Mouse (Mus musculus) urinary bladder, adult 18-20 months (tissue): Measurements from ENCODE around the gene Ptp4a2.
A peak's percentile ranks its signal among the peaks of the same experiment; 100 is the strongest.

Experiments
- DNase-seq, 2 experiments: peaks; one replicate each; pipeline ENCODE4 v3.0.0; 2022; ENCODE audit warnings: low spot score in 2 of 2, mixed read lengths in 2 of 2

Ptp4a2 gene

DNA sequence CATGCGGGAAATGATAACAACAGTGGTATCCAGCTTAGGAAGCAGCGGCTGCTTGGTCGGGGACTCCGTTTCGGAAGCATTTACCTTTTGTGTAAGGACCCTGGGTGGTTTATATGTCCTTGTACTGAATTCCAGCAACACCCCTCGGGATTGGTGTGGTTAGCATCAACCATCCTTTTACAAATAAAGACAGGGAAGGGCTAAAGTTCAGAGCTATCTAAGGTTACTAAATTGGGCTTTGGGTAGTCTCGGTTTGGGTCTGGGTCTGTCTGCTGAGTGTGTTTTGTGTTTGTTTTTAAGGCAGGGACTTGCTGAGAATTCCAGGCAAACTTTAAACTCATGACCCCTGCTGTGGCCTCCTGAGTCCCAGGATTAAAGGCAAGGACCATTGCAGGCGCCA lies 15.2 kb upstream of the Ptp4a2 start:
- DNase-seq, result no peak

DNA sequence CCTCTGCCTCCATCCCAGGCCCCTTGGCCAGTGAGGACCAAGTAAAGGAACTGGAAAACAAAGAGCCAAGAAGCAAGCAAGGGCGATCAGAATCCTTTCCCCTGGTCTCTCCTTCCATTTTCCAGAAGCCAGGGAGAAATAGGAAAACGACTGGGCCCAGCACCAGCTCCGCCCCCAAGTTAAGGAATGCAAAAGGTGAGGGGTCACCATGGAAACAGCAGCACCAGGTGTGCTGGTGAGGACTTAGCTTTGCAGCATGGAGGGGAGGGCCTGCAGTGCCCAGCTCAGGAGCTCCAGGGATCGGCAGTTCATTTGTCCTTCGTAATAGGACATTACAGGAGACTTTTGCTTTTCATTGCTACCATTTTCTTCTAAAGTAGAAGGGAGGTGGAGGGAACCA lies 13.0 kb upstream of the Ptp4a2 start:
- DNase-seq, result no peak

DNA sequence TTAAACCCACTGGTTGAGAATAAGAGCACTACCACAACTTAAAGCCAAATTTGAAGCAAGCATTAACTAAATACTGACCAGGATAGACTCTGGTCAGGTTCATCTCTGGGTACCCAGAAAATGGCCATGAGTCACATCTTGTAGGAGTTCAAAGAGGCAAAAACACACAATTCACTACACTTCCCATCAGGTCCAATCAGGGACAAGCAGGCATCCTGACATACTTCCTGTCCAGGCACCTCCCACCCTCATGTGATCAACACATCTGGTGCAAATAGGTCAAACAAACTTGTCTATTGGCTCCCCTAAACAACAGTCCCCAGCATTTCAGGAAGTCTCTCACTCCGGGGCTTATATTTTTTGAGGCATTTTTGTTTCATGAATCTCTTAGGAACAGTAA lies 7.7 kb upstream of the Ptp4a2 start:
- DNase-seq, result no peak

DNA sequence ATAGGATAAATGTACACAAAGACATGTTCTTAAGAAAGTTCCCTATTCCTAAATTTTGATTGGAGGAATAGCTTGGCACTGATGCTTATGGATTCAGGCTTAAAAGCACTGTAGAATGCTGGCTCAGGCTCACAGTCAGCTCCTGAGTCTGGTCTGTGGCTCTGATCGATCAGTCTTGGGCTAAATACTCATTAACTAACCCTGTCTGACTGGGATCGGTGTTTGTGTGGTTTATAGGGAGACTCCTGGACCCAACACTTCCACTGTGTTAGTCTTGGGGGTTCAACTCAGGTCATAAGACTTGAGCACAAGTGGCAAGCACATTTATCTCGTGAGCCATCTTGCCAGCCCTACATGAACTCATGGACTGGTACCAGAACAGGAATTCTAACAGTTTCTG lies 6.0 kb upstream of the Ptp4a2 start:
- no peak for DNase-seq

DNA sequence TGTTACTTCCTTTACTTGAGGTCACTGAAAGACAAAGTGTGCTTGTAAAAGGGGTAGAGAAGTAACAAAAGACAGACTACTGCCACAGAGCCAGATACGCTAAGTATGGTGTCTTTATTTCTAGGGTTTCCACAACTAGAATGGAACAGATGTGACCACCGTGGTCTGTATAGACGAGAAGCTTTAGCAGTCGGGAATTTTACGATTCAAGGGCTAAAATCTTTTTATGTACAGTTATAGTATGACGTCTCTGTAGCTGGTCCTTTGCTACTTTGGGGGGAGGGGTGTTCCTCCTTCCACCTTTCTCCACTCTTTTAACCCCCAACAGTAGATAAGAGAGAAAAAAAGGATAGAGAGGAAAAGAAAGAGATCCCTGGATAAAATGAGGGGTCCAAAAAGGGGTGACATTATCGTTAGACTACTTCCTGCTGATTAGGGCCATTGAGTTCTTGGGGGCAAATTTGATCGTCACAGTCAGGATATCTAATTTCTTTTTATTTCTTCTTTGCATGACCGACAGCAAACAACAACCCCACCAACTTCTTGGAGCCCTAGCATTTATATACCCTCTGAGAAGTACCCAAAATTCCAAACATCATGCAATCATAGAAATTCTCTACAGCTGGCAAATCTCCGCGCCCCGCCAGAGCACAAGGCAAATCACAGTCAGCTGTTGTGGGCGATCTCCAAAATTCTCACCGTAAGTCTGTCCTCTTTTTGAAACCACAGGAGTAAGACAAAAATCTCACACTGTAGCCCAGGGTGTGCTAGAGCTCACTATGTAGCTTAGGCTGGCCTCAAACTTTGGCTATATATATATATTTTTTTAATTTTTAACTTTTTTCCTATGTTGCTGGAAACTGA lies 818 bp downstream of the Ptp4a2 start:
- DNase-seq, result no peak

DNA sequence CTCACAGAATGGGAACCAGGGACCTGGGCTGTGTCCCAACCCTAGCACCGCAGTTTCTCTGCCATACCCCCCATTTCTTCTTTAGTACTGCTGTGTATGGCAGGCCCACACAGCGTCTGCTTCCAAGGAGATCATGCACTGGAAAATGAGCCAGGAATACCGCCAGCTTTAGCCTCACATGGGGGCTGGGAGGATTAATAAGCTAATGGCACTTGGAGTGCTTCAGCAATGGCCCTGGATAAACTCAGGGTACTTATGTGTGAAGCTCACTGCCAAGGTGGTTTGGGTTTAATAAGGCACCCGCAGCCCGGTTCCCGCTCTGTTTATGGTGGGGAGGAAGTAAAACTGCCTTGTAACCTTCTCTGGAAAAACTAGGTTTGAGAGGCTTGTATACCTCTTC lies 6.6 kb downstream of the Ptp4a2 start:
- DNase-seq, result no peak

DNA sequence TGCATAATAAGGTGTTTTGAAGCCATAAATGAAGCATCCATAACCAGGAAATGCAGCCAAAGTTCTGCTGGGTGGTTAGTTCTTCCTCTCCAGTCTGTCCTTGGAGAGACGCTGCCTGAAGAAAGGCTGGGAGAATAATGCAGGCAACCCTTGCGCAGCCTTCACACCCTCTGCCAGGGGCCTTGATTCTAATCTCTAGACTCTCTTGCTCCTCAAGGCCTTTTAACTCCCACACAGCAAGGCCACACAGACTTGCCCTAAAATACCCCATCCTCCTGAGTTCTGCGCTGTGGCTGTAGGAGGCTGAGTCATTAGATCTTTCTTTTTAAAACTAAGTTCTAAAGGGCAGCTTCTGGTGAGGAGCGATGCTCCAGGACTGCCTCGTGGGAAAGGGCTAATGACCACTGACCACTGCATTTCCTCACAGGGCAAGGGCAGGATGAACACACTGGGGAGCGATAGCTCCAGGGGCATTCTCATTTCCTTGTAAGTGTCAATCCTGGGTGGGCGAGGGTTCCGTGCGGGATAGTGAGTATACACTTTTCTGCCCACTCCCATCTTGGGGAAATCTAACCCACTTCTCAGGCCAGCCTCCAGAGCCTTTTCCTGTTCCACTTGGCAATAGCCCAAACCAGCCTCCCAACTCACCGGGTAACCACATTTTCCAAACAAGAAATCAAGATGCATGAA lies 7.6 kb downstream of the Ptp4a2 start:
- DNase-seq, result no peak

DNA sequence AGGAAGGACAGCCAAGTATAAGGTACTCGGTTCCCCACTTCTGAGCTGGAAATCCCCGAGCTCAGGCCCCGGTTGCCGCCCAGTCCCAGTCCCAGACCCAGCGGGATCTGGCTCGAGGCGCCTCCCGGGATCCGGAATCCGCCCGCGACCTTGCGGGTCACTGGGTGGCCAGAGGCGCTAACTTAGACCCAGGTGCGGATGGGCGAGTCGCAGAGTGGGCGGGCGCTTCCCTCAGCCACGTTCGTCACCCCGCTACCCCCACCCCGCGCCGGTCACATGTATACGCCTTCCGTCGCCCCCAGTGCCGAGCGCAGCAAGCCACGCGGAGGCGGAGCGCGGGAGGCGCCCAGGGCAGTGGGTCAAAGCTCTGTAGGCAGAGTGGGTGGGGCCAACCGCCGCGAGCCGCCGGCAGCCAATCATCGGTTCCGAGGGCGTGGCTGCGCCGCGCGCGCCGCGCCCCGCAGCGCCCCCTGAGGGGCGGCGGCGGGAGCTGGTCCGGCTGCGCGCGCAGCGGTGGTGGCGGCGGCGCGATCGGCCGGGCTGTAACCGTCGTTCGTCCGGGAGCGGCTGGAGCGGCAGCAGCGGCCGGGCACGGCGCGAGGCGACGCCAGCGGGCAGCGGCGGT lies 8.8 kb downstream of the Ptp4a2 start:
- DNase-seq, result peak; percentile 91 to 97

DNA sequence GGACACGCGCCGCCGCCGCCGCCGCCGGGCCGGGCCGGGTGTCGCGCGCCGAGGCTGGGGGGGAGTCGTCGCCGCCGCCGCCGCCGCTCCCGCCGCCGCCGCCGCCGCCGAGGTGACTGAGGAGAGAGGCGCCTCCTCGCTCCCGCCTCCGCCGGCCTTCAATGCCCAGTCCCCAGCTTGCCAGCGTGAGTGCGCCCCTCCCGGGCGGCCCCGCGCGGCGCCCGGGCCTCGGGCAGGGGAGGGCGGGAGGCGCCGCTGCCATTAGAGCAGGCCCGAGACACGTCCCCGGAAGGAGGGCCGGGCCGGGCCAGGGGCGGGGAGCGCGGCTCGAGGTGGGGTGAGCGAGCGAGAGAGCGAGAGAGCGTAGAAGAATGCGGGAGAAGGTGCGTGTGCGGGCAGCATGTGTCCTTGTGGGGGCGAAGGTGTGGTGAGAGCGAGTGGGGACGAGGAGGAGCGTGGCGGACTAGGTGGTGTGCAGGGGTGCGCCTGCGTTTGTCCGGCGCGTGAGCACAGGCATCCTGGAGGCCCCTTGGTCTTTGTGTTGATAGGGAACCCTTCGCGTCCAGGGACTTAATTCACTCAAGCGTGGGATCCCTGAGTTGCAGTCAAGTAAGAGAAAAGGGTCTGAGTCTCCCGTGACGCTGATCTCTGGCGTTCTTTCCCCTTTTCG lies 9.5 kb downstream of the Ptp4a2 start:
- DNase-seq, result peak; percentile 71 to 80

DNA sequence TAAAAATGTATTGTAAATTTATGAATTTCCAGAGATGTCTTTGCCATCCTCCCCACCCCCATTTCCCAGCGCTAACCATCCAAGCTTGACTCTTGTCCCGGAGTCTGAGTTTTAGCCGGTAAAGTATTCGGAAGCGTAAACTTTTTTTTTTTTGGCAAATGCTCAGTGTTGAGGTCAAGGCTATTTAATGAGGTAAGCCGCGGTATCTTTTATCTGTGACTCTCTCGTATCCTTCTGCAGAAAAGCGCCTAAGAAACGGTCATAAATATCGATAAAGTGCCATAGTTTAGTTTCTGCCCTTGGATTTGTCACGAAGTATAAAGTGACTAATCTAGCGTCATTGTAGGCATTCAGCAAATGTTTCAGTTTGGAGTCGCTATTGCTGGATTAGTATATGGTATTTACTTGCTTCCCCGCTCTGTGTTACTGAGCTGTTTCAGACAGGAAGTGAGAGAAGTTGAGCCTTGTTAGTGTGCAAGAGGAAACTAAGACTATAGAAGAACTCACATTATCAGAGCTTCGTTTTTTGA lies 10.1 kb downstream of the Ptp4a2 start:
- DNase-seq, result no peak

DNA sequence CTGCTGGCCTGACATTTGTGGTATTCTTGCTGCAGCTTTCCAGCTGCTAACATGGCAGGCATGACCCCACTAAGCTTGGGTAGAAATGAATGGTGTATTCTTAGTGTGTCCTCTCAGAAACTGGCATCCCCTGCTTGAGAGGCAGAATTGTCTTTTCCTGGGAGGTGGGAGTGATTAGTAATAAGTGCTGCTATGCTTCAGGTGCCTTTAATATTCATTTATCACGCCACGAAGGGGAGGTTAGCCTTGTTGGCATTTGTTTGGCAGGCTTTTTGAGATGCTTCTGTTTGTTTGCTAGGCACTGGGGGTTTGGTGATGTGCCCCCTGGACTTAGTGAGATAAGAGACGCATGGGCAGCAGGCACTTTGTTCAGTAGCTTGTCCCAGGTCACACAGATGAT lies 11.3 kb downstream of the Ptp4a2 start:
- DNase-seq, result no peak

DNA sequence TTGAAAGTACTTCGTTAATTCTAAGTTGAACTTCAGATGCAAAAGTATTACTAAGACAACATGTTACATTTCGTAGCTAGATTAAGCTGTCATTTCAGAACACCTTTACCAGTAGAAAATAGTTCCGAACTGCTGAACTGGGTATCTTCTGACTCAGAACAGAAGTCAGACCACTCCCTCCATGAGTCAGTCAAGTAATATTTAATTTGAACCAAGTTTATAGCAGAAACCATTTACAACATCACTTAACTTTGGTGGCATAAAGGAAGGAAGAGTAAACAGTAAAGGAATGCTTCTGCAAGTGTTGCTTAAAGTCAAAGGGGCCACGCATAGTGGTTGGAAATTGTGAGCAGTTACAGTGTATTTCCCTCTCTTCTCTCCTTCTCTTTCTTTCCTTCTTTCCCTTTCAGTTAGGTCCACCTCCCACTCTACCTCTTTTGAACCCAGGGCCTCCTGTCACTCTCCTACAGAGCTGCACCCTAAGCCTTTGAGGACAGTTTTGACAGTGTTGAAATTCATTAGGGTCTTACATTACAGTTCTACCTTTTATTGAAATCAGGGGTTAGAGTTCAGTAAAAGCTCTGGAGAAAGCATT lies 12.3 kb downstream of the Ptp4a2 start:
- no peak for DNase-seq

DNA sequence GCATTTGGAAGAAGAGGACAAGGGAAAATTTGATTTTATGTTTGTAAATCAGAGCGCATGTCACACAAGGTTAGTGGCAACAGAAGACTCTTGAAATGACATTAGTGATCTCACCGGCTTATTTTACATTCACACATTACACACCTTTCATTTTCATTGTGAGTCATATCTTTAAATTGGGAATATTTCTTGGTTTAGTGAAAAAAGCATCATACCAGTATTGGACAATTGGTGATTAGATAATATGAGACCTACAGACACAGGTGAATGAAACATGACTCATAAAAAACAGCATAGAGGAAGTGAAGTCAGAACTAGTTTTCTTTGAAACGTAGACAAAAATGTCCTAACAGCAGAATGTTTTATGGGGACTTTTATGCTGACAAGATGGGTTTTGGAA lies 16.6 kb downstream of the Ptp4a2 start:
- DNase-seq, result no peak

DNA sequence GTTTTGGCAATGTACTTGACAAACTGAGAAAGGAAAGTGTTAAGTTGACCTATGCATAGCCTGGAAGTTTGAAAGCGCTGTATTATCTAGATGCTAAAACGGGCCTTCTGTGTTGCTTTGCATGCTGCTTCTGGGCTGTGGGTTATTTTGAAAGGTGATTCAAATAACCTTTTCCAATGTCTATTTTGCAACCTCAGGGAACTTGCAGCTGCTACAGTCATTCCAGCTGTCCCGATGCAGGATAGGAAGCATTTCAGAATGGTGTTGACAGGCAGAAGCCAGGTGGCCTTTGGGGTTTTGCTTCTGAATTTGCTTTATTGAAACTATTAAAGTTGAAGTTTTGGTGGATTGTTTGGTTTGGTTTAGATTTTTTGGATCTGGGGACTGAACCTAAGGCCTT lies 17.1 kb downstream of the Ptp4a2 start:
- DNase-seq, result no peak

DNA sequence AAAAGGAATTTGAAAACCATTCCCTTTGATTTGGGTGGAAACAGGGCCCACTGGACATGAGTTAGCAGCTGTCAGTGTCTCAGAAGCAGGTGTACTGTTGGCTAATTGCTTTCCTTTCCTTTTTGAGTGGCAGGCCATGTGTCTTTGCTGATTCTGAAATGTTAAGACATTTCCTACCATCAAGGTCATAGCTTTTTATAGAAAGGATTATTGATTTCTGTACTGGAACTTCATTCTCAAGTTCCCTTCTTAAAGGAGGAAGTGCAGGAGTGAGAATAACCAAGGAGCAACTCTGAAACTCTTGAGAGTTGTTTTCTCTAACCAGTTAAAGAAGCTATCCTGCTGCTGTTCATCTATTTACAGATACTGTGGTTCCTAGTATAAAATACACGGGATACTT lies 18.8 kb downstream of the Ptp4a2 start:
- DNase-seq, result no peak

DNA sequence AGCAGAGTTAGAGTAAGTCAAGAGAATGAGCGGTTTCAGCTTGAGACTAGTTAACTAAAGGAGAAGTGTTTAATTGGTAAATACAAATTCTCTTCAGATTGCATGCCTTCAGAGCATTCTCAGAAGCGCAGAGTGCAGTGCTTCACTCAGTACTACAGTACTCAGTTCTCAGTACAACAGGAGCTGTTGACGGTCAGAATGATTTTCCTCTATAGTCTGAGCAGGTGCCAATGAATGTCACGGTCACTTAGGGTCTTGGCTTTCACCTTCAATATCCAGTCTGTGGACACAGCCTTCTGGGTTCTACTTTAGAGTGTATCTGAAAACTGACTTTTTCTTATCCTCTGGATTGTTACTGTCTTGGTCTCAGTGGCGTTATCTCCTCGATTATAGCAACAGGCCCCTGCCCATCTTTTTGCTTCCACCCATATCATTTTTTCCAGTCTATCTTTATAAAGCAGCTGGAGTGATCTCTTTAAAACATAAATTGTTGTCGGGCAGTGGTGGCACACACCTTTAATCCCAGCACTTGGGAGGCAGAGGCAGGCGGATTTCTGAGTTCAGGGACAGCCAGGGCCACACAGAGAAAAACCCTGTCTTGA lies 19.4 kb downstream of the Ptp4a2 start:
- no peak for DNase-seq

DNA sequence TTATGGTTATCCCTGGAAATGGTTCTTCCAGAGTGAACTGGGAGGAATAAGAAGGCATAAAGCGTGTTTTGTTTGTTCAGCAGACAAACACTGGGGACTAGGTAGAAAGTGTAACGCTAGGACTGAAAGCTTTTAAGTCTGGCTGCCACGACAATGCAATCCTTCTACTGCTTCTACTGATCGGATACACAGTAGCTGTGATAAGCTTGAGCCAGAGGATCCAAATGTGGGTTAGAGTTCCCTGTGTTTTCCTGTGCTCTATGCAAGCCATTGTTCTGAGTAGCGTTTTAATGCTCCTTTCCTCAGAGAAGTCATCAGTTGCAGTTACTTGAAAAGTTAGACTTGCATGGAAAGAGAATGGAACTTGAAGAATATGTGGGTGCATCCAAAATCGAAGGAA lies 23.6 kb downstream of the Ptp4a2 start:
- no peak for DNase-seq

DNA sequence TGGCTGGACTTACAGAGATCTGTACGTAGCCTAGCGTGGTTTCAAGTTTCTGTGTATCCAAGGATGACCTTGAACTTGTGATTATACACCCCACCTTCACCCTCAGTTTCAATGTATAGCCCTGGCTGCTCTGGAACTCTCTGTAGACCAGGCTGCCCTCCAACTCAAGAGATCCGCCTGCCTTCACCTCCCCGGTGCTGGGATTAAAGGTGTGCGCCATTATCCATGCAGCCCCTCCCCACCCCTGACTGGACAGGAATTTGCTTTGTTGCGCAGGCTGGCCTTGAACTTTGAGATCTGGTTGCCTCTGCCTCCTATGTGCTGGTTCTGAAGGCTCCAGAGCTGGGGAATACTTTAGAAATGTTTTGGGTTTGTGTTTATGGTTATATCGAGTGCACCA lies 24.3 kb downstream of the Ptp4a2 start:
- DNase-seq, result no peak

DNA sequence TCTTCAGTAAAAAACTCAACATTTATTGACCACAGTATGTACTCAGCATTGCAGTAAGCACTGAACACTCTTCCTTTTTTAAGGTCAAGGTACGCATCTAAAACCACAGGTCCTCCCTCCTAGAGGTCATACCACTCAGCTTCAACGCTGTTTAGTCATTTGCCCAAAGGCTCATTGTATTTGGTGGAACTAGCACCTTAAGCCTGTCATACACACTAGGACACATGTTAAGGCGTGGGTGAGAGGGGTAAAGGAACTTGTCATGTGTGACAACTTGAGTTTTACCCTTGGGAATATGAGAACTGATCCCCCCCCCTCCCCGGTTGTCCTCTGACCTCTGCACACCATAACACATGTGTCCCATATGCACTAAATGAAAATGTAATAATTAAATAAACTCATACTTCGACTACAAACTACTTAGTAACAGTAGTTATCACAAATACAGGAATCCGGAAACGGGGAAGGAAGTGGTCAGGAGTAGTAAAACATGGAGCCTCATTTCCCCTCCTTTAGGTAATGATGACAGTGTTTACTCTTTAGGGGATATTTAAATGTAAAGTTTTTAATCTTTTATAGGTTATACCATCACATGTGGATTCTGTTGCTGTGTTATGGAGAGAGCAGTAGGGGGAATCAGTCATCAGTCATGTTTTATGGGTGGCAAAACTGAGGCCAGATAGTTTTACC lies 29.0 kb downstream of the Ptp4a2 start:
- DNase-seq, result no peak

DNA sequence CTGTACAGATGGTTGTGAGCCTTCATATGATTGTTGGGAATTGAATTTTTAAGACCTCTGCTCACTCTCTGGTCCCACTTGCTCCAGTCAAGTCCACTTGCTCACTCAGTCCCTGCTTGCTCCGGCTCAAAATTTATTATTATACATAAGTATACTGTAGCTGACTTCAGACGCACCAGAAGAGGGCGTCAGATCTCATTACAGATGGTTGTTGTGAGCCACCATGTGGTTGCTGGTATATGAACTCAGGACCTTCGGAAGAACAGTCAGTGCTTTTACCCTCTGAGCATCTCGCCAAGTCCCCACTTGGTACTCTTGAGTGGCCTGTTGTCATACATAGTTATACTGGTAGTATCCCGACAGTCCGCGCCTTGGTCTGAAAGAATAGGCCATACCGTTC lies 35.8 kb downstream of the Ptp4a2 start:
- no peak for DNase-seq

DNA sequence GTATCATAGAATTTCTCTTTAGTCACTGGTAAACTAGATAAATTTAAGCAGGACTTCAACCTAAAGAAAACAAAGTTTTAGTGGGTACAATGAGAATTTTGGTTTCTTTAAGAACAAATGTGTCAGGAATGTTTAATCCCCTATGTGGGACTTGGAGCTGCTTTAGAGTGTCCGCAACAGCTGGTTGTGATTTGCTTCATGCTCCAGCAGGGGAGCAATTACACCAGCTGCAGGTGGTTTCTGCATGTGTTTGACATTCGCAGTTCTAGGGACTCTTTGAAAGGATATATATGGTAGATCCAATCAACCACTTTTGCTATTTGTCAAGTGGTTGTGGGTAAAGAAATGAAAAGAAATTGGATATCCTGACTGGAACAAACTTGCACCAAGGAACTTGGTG lies 39.5 kb downstream of the Ptp4a2 start:
- DNase-seq, result no peak
